Mouse (Mus musculus) hindbrain, postnatal 0 days (tissue): ENCODE measurements around the gene Ttc7b. TPM values are rescaled to one million over a fixed set of nuclear protein-coding genes. Genes with fewer than 3 reads are reported as not detected.
A peak's percentile ranks its signal among the peaks of the same experiment; 100 is the strongest.

Source experiments
- ATAC-seq: fragments of 200-750 bp; cut with Nextera tagmentation; 2 replicates; pipeline ENCODE4 v1.8.0; 2017; ENCODE audit warnings: mild to moderate bottlenecking, moderate TSS enrichment, moderate library complexity
- DNase-seq: peaks from one replicate; pipeline ENCODE4 v3.0.0-alpha.2; 2015; ENCODE audit warnings: low spot score
- H3K27ac ChIP-seq: fragments of 300-500 bp; sonication (generic); 2 replicates; pipeline ENCODE4 v1.5.1; 2014; ENCODE audit warnings: mild to moderate bottlenecking
- H3K27me3 ChIP-seq: fragments of 300-500 bp; sonication (generic); 2 replicates; pipeline ENCODE4 v1.6.1; 2014; ENCODE audit warnings: low read length, mixed read lengths; ENCODE audit not compliant: insufficient read depth
- H3K36me3 ChIP-seq: fragments of 300-500 bp; sonication (generic); 2 replicates; pipeline ENCODE4 v1.6.1; 2014; ENCODE audit warnings: low read length, mixed read lengths; ENCODE audit not compliant: insufficient read depth
- H3K4me1 ChIP-seq: fragments of 300-500 bp; sonication (generic); 2 replicates; pipeline ENCODE4 v1.6.1; 2014; ENCODE audit warnings: antibody characterized with exemption, low read length, mixed read lengths; ENCODE audit not compliant: insufficient read depth
- H3K4me2 ChIP-seq: fragments of 300-500 bp; sonication (generic); 2 replicates; pipeline ENCODE4 v1.6.1; 2014; ENCODE audit warnings: low read depth, mild to moderate bottlenecking, low read length, moderate library complexity, mixed read lengths
- H3K4me3 ChIP-seq: fragments of 300-500 bp; sonication (generic); 2 replicates; pipeline ENCODE4 v1.5.1; 2014; ENCODE audit warnings: low read length
- H3K9ac ChIP-seq: fragments of 300-500 bp; sonication (generic); replicated peaks from 2 replicates; pipeline ENCODE4 v1.6.1; 2014; ENCODE audit warnings: mild to moderate bottlenecking, low read length, moderate library complexity, mixed read lengths
- H3K9me3 ChIP-seq: fragments of 300-500 bp; sonication (generic); 2 replicates; pipeline ENCODE4 v1.6.1; 2016; ENCODE audit warnings: low read length, mixed read lengths
- CTCF ChIP-seq: IDR thresholded peaks from 2 replicates; pipeline ENCODE4 v1.5.1; 2016; ENCODE audit warnings: antibody characterized with exemption, control low read depth, low read depth
- whole genome bisulfite sequencing: fragments of 180-500 bp; shearing (Covaris S2); extraction: QIAGEN DNeasy Blood & Tissue Kit; methylation state at CpG from one replicate; pipeline ENCODE4 v1.1.7; 2014; 5-methylcytosine and 5-hydroxymethylcytosine counted together
- polyA plus RNA-seq: library from polyadenylated mRNA; unstranded; fragments of >200 nt; fragmentation: Nextera tagmentation; extraction: Ambion mirVana; gene quantifications from 2 replicates; pipeline ENCODE4 v1.2.1, GENCODE M21; 2015
- total RNA-seq: library from RNA; depleted of rRNA; stranded (reverse); fragments of >200 nt; gene quantifications from 2 replicates; pipeline ENCODE4 v1.2.3, GENCODE M21; 2014; rRNA removed

Ttc7b gene
- total RNA-seq: 45.6 and 51.2 TPM in 2 replicates
- 8.3 and 8.6 TPM in 2 replicates for polyA plus RNA-seq

GRCm38 (mm10) chr12:100520794-100521186 lies at the start of gene Ttc7b:
TSS of gene Ttc7b (minus strand) at chr12:100520826.
- H3K36me3 ChIP-seq: no peaks in the 10 kb centered on the region
- peaks cover 14% of the 10 kb centered on the region; the same call in 1 of the 2 replicates for H3K4me1 ChIP-seq
- H3K27me3 ChIP-seq: no peaks in the 10 kb centered on the region
- 1% methylated on average over 19 of the region's 42 CpGs for whole genome bisulfite sequencing
- peak within 1 kb of the TSS; percentile 91 for H3K27ac ChIP-seq
- TF ChIP-seq CTCF: no peak; the same call in none of the 2 replicates
- DNase-seq (peak; percentile 73), ATAC-seq (peak; percentile 84)
- no peaks in the 10 kb centered on the region for H3K9me3 ChIP-seq
- H3K4me2 ChIP-seq: peak within 1 kb of the TSS; percentile 80
- H3K9ac ChIP-seq: peak within 1 kb of the TSS; percentile 99
- H3K4me3 ChIP-seq: peak within 1 kb of the TSS; percentile 89

- Histone ChIP-seq H3K4me1 (no peaks in the 10 kb centered on the region), H3K4me3 (no peak overlapping the region), H3K9ac (no peak overlapping the region), H3K4me2 (no peak overlapping the region), H3K9me3 (no peaks in the 10 kb centered on the region), H3K27ac (no peak overlapping the region), H3K27me3 (no peaks in the 10 kb centered on the region), H3K36me3 (0 out of 2 replicates have a peak, but pooled peaks cover 7% of the 10 kb centered on the region)
- no peak for DNase-seq
- WGBS: 87% methylated on average over 7 of the region's 7 CpGs
- no peak for TF ChIP-seq CTCF
- ATAC-seq: no peak
These were observed 48.2 kb upstream of the Ttc7b start for GRCm38 (mm10) chr12:100568831-100569230.

- DNase-seq (no peak), ATAC-seq (no peak)
- H3K27ac ChIP-seq: no peak overlapping the region
- H3K4me1 ChIP-seq: no peaks in the 10 kb centered on the region
- no peaks in the 10 kb centered on the region for H3K9me3 ChIP-seq
- H3K4me2 ChIP-seq: no peak overlapping the region
- no peak for TF ChIP-seq CTCF
- H3K4me3 ChIP-seq: no peak overlapping the region
- WGBS: 87% methylated on average over 6 of the region's 6 CpGs
- H3K36me3 ChIP-seq: 0 out of 2 replicates have a peak, but pooled peaks cover 3% of the 10 kb centered on the region
- H3K27me3 ChIP-seq: no peaks in the 10 kb centered on the region
- no peak overlapping the region for H3K9ac ChIP-seq
These were observed 47.5 kb upstream of the Ttc7b start for GRCm38 (mm10) chr12:100568105-100568504.

DNA sequence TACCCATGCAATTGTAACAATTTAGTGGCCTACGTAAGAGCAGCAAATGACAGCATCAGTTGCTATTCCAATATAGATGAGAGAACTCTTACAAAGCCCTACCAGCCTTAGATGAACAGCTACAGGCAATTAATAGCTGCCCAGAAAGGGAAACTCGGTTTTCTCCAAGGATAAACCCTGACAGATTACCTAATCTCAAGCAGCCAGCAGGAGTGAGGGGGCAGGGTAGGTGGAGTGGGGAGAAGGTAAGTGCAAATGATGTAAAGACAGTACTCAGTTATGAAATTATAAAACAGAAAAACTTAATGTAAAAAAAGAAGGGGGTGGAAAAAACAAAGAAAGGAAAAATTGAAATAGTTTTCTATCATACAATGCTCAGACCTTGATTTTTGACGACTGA lies 47.0 kb upstream of the Ttc7b start:
- Histone ChIP-seq H3K9me3 (no peaks in the 10 kb centered on the region), H3K4me1 (no peaks in the 10 kb centered on the region), H3K27me3 (no peaks in the 10 kb centered on the region), H3K4me3 (no peak overlapping the region), H3K9ac (no peak overlapping the region), H3K27ac (no peak overlapping the region), H3K36me3 (no peaks in the 10 kb centered on the region), H3K4me2 (no peak overlapping the region)
- ATAC-seq: no peak
- TF ChIP-seq CTCF: no peak
- no peak for DNase-seq
- WGBS: 82% methylated on average over 3 of the region's 3 CpGs

- no peak overlapping the region for H3K4me2 ChIP-seq
- no peak for DNase-seq
- H3K4me3 ChIP-seq: no peak overlapping the region
- no peaks in the 10 kb centered on the region for H3K4me1 ChIP-seq
- no peak for TF ChIP-seq CTCF
- H3K9me3 ChIP-seq: no peaks in the 10 kb centered on the region
- no peak overlapping the region for H3K9ac ChIP-seq
- 83% methylated on average over 6 of the region's 6 CpGs for WGBS
- no peaks in the 10 kb centered on the region for H3K27me3 ChIP-seq
- ATAC-seq: no peak
- no peak overlapping the region for H3K27ac ChIP-seq
- H3K36me3 ChIP-seq: peaks cover 18% of the 10 kb centered on the region
These were observed 33.0 kb upstream of the Ttc7b start for GRCm38 (mm10) chr12:100553675-100554074.

GRCm38 (mm10) chr12:100551972-100552371 lies 31.3 kb upstream of the Ttc7b start:
- WGBS: 93% methylated on average over 1 of the region's 1 CpGs
- no peaks in the 10 kb centered on the region for H3K4me1 ChIP-seq
- TF ChIP-seq CTCF: no peak
- peaks cover 18% of the 10 kb centered on the region for H3K36me3 ChIP-seq
- ATAC-seq (no peak), DNase-seq (no peak)
- H3K9me3 ChIP-seq: no peaks in the 10 kb centered on the region
- H3K27me3 ChIP-seq: no peaks in the 10 kb centered on the region
- no peak overlapping the region for H3K9ac ChIP-seq
- no peak overlapping the region for H3K4me3 ChIP-seq
- no peak overlapping the region for H3K27ac ChIP-seq
- no peak overlapping the region for H3K4me2 ChIP-seq

DNA sequence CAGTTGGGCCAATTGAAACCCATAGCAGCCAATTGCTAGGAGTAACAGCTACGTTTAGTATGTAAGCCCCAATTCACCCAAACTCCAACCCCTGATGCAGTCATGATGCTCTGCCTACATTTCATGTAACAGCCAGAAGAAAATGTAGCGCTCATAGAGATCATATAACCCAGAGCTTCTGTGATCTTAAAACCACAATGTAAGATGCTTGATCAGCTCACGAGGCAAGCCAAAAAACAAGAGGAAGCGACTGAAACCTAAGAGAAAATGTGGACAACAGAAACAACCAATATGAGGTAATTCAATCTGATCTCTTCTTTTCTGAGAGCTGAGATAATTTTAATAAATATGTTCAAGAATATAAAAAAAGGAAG lies 23.6 kb upstream of the Ttc7b start:
- Histone ChIP-seq H3K36me3 (0 out of 2 replicates have a peak, but pooled peaks cover 3% of the 10 kb centered on the region), H3K9ac (no peak overlapping the region), H3K4me1 (no peaks in the 10 kb centered on the region), H3K4me3 (no peak overlapping the region), H3K27ac (no peak overlapping the region), H3K4me2 (no peak overlapping the region), H3K27me3 (no peaks in the 10 kb centered on the region), H3K9me3 (no peaks in the 10 kb centered on the region)
- 89% methylated on average over 4 of the region's 4 CpGs for WGBS
- no peak for TF ChIP-seq CTCF
- no peak for ATAC-seq
- no peak for DNase-seq
